Mouse (Mus musculus): ENCODE results near the gene Rps3.

Rps3 gene

DNA sequence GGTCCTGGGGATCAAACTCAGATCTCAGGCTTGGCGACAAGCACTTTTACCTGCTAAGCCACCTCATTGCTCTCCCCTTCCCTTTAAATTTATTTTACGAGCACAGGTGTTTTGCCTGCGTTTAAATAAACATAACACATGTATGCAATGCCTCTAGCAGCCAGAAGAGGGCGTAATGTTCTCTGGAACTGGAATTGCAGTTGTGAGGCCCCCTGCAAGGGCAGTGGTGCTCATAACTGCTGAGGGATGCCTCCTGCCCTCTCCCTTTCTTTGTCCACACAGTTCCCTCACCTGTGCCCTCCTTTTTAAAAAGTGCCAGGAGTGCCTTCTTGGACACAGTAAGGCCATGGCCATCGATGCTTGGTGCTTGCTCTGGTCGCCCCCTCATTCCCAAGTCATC, 39.5 kb downstream of the Rps3 start:
- ATAC-seq (ENCODE audit: low TSS enrichment) = no peak

DNA sequence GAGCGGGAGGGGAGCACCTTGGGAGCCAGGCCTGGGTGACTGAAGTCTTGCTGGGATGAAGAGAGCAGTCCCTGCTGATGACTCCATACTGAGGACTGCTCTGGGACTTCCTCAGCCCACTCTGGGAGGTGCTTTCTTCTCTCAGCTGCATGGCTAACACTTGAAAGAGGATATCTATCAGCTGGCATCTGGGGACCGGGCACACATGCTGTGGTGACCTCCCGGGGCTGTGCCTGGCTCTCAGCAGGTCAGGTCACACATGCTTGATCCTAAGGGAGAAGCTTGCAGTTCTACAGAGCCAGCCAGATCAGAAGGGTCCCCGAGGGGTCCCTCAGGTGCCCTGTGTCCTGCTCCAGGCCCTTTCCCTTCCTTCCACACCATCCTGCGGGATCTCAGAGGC, 40.4 kb downstream of the Rps3 start:
- no peak for ATAC-seq (ENCODE audit: low TSS enrichment)

DNA sequence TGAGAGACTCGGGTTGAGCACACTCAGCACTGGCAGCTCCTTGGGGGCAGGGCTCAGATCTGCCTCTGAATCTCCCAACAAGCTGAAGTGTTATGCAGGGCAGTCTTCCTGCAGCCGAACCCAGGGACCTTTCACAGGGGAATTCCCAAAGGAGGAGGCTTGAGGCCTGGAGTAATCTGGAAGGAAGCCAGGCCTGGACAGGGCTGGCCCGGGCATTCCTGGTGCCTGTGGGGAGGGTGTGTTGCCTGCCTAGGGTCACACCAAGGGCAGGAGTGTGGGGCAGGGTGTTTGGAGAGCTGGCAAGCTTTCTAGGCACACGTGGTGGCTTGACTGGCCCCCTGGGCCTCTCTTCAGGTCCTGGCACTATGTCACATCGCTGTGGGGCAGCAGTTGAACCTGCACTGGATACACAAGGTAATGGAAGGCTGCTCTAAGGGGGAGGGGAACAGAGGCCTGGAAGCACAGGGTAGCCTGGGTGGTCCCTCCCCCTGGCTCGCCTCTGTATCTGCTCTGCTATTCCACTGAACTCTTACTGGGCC, 41.9 kb downstream of the Rps3 start:
- no peak for ATAC-seq (ENCODE audit: low TSS enrichment)

DNA sequence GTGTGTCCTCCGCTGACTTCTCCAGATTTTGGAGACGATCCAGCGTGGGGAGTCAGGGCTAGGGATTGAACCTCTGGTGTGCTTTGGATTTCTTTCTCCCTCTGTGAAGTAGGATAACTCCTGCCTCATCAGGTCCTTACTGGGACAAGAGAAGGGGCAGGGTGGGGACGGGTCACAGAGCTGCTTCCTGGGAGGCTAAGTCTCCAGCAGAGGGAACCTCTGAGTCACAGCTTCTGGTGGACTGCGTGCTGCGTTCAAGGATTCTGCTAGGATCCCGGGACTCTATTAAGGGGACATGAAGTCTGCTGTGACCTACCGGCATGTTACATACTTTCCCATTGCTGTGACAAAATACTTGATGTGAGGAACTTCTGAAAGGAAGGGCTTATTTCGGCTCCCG, 44.7 kb downstream of the Rps3 start:
- ATAC-seq (ENCODE audit: low TSS enrichment) = no peak

DNA sequence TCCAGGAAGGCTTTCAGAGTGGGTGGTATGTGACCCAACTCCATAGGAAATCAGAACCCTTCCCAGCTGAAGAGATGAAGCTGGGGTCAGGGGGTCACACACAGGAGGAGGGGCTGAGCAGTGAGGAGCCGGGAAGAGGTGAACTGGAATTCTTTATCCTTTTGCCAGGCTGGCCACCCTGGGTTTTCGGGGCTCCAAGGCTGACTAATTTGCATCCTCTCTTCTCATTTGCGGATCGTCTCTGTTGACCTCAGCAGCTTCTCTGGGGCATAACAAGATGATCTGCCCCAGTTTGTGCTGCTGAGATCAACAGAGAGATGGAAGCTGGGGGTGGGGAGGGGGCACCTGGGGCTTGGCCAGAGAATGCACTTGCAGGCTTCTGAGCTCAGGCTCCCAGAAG, 47.0 kb downstream of the Rps3 start:
- no peak for ATAC-seq (ENCODE audit: low TSS enrichment)

DNA sequence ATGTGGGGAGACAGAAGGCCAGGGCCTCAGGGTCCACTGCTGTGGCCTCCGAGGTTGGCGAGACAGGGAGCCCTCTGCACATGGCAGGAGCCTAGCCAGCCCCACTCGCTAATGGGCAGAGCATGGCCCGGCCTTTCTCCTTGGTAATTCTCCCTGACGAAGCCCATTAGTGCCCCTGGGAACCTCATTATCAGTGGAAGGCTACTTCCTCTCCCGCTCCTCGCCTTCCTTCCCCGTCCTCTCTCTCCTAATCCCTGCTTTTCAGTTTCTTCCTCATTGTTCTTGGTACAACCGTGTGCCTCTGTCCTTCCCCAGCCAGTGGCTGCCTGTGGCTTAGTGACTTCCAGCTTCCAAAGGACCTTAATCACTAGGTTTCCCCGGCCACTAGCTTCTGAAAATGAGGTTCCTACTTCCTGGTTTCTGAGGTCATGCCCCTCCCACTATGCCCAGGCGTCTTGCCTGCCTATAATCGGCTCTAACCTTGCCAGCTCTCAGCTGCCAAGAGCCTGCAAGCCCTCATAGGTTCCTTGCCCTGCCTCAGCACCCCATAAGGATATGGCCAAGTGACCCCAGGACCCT, 48.8 kb downstream of the Rps3 start:
- ATAC-seq (ENCODE audit: low TSS enrichment) = no peak

DNA sequence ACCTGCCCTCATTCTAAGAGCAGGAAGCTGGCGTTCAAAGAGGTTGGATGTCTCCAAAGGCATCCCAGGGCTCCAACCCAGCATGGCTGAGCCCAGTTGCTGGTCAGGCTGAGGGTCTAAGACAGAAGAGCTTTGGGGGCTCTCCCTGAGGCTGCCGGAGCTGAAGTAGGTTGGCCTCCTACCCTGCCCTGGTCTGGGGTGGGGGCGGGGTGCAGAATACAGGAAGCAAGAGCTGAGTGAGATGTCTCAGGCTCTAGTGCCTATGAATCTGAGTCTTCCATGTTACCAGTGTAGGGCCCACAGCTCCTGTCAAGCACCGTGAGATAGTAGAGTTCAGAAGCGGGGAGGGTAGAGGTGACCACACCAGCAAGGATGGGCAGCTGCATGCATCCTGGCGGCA, 50.7 kb downstream of the Rps3 start:
- ATAC-seq (ENCODE audit: low TSS enrichment) = no peak

DNA sequence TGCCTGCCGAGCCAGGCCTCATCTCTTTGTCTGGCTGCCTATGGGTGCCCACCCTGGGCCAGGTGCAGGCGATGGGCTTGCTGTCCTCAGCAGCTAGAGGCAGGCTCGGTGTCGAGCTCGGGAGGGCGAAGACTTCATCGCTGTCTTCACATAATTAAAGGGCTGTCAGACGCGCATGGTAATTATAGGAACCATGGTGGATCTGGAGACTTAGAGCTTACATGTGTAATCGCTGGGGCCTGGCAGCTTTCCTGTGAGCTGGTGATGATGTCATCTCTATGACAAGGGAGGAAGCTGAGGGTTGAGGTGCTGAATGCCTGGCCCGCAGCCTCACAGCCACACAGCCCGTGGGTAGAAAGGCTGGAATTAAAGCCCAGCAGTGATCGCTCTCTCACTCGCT, 51.3 kb downstream of the Rps3 start:
- ATAC-seq (ENCODE audit: low TSS enrichment) = peak; percentile 75

DNA sequence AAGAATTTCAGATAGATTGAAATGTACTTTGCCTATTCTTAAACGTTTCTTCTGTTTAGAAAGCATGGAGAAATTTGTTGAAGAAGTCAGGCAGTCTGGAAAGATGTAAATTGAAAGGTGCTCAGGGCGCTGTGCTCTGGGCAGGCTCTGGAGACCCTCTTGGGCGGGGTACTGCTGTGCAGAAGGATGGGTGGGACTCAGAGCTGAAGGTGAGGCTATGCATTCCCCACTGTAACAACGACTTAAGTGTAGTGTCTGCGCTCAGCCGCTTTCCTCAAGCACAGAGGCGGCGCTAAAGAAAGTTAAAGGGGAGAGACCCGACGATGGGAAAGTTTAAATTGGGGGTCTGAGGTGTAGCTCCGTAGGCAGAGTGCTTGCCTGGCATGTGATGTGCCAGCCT, 53.3 kb downstream of the Rps3 start:
- no peak for ATAC-seq (ENCODE audit: low TSS enrichment)

DNA sequence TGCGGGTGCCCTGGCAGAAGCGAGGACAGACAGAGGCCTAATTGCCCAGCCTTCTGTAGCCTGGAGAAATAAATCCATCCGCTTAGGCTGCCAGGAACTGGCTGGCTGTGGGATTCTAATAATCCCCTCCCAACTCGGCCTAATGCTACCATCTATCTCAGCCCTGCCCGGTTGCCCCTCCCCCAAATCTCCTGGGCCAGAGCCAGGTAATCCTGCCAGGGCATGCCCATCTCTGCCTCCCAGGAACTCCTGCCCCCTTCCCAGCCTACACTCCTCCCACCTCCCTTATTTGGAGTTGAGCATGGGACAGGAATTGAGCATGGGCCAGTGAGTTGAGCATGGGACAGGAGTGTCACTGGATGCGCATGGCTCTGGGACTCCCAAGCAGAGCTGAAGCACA, 53.8 kb downstream of the Rps3 start:
- no peak for ATAC-seq (ENCODE audit: low TSS enrichment)

DNA sequence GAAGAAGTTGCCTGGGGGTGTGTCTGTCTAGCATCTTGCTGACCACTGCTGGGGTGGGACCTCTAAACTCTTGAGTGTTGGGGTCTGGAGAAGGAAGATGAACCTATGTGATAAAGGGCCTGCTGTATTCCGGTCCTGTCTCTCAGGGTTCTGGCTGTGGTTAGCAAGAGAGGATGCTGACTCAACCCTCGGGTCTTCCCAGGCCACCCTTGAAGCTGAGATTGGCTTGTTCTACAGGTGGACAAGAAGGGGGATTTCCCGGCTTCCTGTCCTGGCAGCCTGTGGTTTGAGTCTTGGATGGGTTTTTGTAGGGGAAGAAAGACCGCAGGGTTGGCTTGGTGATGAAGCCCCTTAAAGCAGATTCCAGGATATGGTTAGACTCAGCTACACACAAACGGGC, 54.7 kb downstream of the Rps3 start:
- no peak for ATAC-seq (ENCODE audit: low TSS enrichment)

DNA sequence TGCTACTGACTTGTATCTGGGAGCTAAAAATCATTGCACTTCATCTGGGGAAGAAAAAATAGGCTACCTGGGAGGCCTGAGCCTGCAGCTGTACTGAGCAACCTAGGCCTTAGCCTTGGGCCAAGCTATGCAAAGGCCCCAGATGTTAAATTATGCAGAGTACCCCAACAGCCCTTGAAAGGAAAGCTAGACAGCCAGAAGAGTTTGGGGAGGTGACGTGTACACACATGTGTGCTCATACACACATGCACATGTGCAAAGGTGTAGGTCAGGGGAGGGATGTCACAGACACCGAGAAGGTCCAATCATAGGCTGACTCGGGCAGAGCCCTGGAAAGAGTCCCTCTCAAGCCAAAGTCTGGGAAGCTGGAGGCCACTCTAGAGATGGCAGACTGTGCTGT, 55.6 kb downstream of the Rps3 start:
- no peak for ATAC-seq (ENCODE audit: low TSS enrichment)
